Mouse (Mus musculus) induced T-regulatory cell, adult 2 months (primary cell): ENCODE results near the gene Tor4a.

Source experiments
- DNase-seq: peaks from one replicate; pipeline ENCODE4 v3.0.0-alpha.2; 2012; ENCODE audit warnings: low read depth

The Tor4a gene

GRCm38 (mm10) chr2:25186575-25186930 lies 10.1 kb downstream of the Tor4a start:
- no peak for DNase-seq

DNA sequence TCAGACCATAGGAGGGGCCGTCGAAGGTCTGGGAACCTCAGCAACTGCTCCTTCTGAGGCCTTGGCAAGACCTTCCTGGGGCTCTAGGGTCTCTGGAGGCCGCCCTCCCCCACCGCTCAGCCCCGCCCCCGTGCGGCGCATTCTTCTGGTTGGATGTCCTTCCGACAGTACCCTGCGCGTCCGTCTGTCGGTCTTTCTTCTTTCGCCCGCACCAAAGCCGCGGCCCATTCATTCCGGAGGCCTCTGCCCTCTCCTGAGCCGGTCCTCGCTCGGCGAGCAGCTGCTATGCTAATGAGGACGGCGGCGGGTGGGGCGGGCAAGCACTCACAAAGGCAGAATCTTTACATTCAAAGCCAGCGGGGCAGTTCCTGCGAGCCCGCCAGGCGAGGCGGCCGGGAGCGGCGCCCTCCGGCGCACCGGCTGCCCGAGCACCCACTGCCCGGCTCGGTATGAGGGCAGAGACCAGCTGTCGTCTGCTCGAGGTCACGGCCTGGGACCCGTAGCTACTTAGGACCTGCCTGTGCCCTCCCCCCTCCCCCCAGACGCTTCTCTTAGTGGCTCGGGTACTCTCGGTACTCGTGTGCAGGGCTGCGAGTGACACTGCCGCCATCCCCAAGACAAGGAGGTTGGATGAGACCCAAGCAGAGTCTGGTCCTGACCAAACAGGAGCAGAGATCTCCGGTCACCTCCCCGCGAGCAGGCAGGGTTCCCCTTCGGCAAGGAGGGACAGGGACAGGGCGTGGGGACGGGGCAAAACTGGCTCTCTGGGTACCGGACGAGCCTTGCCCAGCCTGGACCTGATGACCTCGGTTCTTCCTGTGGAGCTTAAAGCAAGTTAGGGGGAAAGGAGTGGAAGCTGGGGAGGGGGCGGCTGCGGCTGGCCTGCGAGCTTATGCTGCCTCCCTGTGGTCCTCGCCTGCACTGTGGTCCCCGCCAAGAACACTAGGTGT lies 10.8 kb downstream of the Tor4a start:
- DNase-seq, result peak; percentile 80

- no peak for DNase-seq
Measured at GRCm38 (mm10) chr2:25184496-25184895, 12.2 kb downstream of the Tor4a start.

DNA sequence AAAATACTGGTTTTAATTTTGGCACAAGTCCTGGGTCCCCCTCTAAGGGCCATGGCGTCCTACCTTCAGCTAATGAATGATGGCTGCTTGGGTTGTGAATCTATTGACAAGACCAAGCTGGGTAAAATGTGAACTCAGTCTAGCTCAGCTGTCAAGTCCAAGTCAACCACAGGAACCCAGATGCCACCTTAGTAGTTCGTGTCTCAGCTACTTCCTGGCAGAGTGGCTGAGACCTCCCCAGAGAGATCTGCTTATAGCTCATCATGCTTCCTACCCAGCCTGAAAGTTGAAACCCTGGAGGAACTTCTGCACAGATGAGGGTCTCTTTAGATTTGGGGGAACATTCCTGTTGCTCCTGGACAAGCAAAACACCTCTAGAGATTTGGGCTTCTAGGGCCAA lies 13.3 kb downstream of the Tor4a start:
- peak; percentile 57 for DNase-seq

DNA sequence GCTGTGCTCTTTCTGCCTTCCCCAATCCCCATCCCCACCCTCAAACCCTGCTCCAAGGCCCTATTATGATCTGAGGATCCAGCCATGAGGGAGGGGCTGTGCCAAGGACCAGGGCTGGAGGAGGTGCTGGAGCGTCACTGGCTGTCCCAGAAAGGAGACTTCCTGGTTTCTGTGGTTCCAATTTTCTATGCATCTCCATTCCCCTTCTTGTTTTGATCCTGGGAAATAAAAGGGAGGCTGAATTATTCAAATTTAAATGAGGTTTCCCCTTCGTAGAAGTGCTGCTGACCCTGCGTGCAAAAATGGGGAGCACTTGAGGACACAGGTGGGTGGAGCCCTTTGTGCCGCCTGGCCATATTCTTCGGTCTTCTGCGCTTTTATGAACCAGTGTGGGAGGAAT lies 14.0 kb downstream of the Tor4a start:
- no peak for DNase-seq

DNA sequence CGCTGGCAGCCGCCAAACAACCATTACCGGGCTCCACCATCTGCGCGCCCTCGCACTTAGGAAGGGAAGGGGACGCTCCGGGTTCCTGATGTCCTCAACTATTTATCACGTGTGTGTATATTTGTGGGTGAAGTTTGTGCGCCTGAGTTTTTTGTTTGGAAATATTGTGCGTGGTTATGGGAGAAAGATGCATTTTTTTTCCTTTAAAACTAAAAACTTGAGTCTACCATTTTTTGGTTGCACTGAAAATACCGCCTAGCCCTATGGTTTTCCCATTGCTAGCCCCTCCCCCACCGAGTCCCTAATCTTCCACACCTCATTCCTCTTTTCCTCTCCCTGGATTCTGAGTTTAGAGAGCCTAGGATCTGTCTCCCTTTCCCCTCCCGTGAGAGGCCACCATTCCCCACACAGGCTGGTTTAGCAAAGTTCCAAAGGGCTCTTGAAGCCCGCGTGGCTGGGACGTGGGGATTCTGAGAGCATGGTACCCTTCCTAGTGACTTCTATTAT lies 14.7 kb downstream of the Tor4a start:
- no peak for DNase-seq

DNA sequence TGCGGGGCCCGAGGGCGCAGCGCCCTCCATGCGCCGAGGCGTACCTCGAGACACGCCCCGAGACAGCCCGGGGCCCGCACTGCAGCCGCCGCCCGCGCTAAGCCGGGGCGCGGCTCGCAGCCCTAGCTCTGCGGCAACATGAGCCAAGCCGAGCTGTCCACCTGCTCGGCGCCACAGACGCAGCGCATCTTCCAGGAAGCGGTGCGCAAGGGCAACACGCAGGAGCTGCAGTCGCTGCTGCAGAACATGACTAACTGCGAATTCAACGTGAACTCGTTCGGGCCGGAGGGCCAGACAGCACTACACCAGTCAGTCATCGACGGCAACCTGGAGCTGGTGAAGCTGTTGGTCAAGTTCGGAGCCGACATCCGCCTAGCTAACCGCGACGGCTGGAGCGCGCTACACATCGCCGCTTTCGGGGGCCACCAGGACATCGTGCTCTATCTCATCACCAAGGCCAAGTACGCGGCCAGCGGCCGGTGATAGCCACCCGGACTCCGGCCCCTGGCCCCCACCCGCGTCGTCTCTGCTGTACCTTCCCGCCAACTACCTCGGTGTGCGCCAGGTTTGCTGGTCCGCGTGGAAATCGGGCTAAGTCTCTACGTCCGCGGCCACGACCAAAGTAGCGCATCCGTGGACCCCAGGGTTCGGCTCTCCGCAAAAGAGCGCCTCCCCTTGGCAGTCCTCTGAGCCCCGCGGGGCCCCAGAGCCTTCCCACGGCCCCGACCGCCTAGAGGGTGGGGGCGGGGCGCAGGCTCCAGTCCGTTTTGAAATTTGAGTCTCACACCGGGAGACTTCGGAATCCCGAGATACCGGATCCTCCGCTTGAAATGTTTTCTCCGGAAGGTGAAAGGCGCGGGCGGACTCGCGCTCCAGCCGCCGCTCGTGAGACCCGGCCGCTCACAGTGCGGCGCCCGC lies 15.5 kb downstream of the Tor4a start:
- peak; percentile 79 for DNase-seq

DNA sequence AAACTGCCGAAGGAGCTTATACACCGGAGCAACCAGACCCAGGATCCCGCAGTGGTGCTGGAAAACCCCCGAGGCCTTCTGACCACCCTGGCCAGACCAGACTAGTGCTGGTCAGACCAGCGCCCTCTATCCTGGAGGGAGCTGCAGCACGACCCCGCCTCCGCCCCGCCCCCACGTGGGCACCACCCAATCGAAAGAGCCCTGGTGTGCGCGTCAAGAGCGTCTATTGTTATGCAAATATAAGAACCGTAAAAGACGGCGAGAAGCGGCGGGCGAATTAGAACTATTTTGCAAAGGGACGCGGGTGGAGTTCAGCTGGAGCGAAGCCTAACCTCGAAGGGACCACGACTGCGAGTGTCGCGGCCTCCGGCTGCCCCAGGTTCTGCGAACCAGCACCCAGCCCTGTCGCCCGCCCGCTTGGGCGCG lies 16.2 kb downstream of the Tor4a start, which contains the start of gene Nrarp:
Nrarp (plus strand) TSS at position 281 of the 426 bp plus-strand sequence.
- DNase-seq, result peak; percentile 94

DNA sequence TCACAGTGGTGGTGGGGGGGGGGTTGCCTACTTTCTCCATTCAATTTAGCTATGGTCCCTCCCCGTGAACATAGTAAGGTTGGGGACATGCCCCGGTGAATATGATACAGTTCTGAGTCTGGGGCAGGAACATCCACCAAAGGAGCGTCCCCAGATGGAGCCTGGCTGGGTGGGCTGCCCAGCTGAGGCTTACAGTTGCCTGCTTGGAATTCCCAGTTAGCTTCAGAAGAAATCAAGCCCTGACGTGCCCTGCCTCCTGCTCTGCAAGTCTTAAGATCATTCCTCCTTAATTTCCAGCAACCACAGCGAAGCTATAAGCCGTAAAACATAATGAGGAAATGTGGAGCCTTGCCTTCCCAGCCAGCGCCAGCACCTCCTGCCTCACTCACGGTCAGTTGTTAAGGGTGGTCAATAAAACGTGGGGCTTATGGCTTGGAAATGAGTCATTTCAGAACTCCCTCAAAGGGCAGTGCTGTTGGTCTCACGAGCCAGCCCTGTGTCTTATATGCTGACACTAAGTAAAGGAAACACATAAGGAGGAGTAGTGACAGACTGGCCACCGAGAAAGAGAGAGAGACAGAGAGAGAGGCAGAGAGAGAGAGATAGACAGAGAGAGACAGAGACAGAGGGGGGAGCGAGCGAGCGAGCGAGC lies 17.0 kb downstream of the Tor4a start:
- DNase-seq, result no peak

- no peak for DNase-seq
Measured at GRCm38 (mm10) chr2:25178285-25178972, 18.3 kb downstream of the Tor4a start.

- no peak for DNase-seq
Measured at GRCm38 (mm10) chr2:25177685-25178084, 19.0 kb downstream of the Tor4a start.

DNA sequence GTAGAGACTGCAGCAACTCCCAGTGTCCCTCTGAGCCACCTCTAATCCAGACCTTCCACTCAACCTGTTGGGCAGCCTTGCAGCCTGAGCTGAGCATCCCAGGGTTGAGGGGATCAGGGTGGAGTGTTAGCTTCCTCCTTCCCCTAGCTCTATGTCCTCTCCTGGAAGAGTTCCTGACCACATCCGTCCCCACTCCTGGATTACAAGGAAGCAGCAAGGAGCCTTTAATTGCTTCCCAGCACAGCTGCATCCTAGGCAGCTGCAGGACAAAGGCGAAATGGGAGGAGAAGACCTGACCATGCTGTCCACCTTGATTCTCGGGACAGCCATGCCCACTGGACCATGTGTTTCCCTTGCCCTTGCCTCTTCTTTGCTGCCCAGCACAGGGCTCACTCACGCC lies 19.6 kb downstream of the Tor4a start:
- no peak for DNase-seq

GRCm38 (mm10) chr2:25176573-25176972 lies 20.1 kb downstream of the Tor4a start:
- no peak for DNase-seq

DNA sequence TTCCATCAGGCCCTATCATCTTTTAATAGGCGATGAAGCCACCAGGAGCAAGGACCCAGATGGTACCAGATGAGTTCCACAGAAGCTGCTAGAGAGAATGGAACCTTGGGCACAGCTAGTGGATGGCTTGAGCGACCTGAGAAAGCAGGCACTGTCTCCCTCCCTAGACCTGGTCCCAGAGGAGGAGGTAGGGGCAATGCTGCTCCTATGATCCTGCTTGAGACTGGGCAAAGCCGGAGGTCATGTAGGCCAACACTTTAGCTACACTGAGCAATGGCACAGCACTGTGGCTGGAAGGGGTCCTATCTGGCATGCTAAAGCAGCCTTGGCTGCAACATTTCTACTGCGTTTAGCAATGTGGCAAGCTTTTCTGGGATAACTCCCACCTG lies 21.0 kb downstream of the Tor4a start:
- DNase-seq, result no peak

GRCm38 (mm10) chr2:25174866-25175689 lies 21.6 kb downstream of the Tor4a start:
- no peak for DNase-seq

- DNase-seq, result no peak
Measured at GRCm38 (mm10) chr2:25173821-25174220, 22.9 kb downstream of the Tor4a start.

- no peak for DNase-seq
Measured at GRCm38 (mm10) chr2:25172629-25173028, 24.1 kb downstream of the Tor4a start.

- no peak for DNase-seq
Measured at GRCm38 (mm10) chr2:25171769-25172153, 24.9 kb downstream of the Tor4a start.

- no peak for DNase-seq
Measured at GRCm38 (mm10) chr2:25171101-25171768, 25.5 kb downstream of the Tor4a start.
